Mouse (Mus musculus) kidney, adult 2 months (tissue): ENCODE measurements around the gene Tmem130.

ENCODE experiments used
- CTCF ChIP-seq: fragments of 200-500 bp; conservative IDR thresholded peaks from 2 replicates; pipeline ENCODE4 v1.5.1; 2011; ENCODE audit warnings: low read depth, mild to moderate bottlenecking, control low read depth, low read length, moderate library complexity, mixed read lengths; ENCODE audit not compliant: insufficient read depth, insufficient read length
- POLR2A ChIP-seq: fragments of 200-500 bp; IDR thresholded peaks from one replicate; pipeline ENCODE4 v1.6.1; 2011; ENCODE audit warnings: low read depth, low read length, control low read depth

DNA sequence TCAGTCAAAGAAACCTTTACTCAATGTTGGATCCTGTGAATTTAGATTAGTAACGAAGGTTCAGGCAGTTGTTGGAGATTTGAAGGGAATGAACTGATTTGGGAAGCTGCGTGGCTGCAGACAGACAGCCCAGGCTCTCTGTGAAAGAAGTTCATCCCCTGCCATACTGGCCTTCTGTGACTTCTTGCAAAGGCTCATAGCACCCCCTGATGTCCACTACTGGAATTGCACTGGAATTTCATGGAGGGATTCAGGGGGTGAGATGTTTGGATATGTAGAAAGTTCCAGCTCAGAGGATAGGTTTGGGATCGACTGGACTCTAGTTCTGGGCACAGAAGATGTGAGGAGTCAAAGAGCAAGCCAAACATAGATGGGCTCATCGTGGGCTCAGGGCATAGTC, 27.7 kb downstream of the Tmem130 start:
- TF ChIP-seq CTCF (peak; percentile 63), POLR2A (no peak)
